Mouse (Mus musculus): Measurements from ENCODE around the gene Cmbl.

DNA sequence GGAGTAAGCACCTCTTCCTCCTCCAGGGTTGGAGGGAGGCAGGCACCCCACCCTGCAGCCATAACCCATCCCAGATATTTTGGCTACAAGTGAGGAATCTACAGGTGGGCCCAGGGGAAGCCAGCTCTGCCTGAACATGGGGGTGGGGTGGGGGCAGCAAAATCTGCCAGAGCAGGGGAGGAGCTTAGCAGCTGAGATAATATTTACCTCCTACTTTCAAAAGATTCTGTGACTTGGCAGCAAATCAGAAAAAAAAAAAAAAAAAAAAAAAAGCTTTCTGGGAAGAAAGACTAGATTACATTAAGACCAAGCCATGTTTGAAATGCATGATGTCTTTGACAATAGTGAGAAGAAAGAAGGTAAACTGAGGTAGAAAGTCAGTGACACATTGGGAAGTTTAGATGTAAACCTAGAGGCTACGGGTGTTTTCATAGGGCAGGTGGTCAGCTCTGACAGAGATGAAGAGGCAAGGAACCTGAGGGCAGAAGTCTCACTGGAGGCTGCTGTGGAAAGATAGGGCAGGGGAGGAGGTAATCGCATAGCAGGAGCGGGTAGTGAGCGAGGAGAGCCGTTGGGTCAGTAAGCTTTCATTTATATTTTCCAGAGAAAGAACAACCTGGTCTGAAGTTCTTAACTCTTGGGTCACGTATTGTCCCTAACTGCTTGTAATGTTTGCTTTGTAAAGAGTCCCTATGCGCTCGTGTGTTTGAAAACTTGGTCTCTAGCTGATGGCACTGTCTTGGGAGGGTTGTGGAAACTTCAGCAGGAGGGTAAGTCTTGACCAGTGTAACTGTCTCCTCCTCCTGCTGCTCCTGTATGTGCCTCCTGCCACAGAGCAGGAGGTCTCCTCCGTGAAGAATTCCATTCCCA, 25.3 kb upstream of the Cmbl start:
- TF ChIP-seq CTCF (IDR thresholded peaks at IDR 0.05; ENCODE audit: low read depth) (no peak), EP300 (IDR thresholded peaks at IDR 0.05; ENCODE audit: low read depth) (no peak)

Measured in heart, postnatal 0 days (tissue).